Mouse (Mus musculus): ENCODE results near the gene Klk6.

Klk6 gene

DNA sequence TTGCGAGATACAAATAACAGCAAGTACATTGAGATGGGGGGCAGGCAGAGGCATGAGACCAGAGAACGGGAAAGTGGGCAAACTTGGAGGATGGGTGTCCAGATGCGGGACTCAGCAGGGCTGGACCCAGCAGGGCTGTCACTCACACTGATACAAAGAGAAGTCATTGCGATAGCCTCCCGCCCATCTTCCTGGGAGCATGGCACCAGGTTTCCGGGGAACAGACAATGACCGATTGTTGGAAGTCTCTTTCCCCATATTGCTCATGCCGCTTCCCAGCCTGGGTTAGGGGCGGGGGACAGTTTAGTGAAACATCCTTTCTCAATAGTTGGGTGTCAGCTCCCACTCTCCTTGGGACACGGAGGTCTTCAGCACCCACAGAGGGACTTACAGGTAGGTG, at the start of gene Klk6:
Gene Klk6, plus strand, starts transcription at position 301 of the 400 bp plus-strand sequence.
- no peak for DNase-seq (ENCODE audit: low spot score in 2 of 2)

DNA sequence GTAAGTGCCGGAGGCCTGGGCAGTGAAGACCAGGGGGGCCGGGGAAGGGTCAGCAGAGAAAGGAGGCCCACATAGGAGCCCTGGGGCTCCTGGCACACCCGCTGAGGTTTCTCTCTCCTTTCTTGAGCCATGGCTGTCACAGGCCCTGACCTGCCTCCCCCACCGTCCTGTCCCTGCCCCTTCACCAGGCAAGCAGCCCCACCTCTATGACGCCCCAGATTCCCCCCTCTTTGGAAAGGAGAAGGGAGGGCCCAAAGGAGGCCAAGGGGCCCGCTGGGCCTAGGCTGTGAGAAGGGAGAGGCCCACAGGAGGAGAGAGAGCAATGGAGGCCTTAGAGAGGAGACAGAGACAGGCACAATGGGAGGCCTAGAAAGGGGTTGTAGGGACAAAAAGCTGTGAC, 49.5 kb upstream of the Klk6 start:
- peak; percentile 8 to 56 for DNase-seq (ENCODE audit: low spot score in 2 of 2)

DNA sequence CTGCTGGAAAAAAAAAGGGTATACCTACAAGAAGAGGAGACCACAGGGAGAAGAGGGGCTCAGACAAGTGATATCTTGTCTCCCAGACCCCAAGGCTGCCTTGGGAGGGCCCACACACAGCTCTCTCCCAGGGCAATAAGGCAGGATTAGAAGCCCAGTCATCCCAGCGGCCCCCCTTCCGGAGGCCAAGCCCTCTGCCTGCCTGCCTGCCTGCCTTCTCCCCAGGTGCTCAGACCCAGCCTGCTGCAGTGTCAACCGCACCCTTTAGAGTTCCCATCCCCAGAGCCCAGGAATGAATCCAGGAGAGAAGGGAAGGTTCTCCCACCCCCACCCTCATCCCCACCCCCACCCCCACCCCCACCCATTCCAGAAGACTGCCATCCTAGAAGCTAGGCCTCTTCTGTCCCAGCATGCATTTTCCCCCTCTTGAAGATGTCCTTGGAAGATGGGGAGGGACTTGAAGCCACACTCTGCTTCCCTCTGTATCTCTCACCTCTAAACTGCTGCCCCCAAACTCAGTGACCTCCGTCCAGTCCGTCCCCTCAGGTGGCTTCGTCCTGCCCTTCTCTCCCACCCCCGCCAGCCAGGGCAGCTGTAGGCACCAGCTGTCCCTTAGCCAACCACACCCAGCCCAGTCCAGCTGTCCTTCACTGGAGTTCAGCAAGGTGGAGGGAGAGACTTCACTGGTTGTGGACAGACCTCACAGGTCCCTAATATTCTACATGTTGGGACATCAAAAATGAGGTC, 48.8 kb upstream of the Klk6 start:
- peak; percentile 11 to 56 for DNase-seq (ENCODE audit: low spot score in 2 of 2)

DNA sequence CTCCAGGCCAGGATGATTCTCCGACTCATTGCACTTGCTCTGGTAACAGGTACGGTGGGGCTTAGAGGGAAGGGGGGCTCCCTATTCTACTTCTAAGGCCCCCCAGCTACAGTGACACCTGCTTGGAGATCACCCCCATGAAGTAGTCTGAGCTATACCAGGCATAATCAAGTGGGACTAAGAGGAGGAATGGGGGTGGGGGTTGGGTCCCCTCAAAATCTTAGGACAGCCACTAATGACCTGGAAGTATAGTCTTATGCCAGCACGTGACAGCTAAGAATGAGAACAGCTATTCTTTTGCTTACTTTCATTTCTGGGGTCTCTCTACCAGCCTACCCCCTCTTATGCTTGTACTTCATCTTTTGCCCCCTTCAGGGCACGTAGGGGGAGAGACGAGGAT, 47.8 kb upstream of the Klk6 start:
- DNase-seq (ENCODE audit: low spot score in 2 of 2), result peak in 1 of 2 experiments; percentile 51

DNA sequence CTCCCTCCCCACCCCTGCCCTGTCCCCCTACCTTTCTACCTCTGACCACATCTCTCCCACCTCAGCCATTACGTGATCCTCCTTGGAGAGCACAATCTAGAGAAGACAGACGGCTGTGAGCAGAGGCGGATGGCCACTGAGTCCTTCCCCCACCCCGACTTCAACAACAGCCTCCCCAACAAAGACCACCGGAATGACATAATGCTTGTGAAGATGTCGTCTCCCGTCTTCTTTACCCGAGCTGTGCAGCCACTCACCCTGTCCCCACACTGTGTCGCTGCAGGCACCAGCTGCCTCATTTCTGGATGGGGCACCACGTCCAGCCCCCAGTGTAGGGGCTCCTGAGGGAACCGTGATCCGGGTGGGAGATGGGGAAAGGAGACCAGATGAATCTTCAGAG, 46.9 kb upstream of the Klk6 start:
- peak in 1 of 2 experiments; percentile 47 for DNase-seq (ENCODE audit: low spot score in 2 of 2)

DNA sequence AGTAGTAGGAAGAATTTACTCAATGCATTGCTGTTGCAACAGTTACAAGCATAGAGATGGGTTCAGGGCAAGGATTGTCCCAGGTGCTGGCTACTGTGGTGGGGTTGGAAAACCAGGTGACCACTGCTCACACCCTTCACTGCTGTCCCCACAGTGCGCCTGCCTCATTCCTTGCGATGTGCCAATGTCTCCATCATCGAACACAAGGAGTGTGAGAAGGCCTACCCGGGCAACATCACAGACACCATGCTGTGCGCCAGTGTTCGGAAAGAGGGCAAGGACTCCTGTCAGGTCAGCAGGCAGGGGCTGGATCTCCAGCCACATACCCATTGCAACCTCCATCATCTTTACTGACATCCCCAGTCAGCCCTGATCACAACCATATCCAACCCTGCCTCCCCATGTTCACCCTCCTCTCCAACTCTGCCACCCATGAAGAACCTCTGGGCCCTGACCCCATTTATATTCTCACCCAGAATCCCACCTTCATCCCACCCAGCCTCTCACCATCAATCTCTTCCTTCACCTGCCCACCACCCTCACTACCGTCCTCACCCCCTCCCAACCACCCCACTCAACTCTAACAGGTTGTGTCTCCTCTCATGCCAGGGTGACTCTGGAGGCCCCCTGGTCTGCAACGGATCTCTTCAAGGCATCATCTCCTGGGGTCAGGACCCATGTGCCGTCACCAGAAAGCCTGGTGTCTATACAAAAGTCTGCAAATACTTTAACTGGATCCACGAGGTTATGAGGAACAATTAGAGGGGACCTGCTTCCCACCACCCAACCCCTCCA, 45.9 kb upstream of the Klk6 start:
- peak in 1 of 2 experiments; percentile 52 for DNase-seq (ENCODE audit: low spot score in 2 of 2)

DNA sequence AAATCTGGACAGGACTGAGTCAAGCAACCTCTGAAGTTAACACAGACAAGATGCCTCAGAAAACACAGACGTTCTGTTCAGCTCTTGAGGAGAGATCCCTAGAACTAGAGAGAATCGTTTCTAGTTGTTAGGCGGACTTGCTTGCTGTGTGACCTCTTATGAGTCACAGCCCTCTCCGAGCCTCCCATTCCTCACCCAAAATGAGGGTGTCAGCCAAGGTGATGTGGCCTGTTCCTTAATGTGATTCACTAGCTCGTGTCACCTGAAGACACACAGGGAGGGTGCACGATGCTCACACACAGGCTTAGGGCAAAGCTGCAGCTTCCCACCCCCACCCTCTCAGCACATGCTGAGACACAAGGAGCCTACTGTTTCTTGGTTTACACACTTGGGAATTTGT, 44.1 kb upstream of the Klk6 start:
- no peak for DNase-seq (ENCODE audit: low spot score in 2 of 2)

DNA sequence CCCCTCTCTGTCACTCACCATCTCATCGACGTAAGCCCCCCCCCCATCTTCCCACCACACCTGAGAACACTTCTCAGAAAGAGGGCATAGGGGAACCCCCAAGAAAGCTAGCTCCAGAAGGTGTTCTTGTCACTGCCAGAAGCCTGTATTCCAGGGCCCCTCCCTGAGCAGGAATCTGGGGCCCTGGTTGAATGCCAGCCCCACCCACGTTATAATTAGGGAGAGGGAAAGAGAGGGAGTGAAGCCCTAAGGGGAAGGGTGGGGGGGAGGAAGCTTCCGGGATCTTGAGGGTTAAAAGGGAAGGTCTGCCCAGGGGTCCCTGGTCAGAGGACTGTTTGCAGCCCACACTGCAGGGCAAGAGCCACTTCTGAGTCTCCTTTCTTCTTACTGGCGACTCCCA, 43.6 kb upstream of the Klk6 start, which contains the start of gene Klk10:
Gene Klk10, plus strand, starts transcription at position 290 of the 400 bp plus-strand sequence.
- DNase-seq (ENCODE audit: low spot score in 2 of 2), result no peak

DNA sequence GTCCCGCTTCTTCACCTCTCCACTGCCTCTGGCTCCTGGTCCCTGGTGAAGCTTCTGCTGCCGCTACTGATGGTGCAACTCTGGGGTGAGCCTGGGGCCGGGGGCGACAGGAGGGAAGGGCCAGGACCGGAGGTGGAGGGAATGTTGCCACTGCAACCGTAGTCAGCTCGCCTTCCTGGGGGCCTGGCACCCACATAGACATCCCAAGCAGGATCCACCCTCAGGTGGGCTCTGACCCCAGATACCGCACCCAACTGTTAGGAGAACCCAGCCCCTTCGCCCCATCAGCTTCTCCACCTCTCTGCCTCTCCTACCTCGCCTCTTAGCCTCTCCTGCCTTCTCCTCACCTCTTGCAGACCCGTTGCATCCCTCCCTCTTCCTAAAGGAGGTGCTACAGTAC, 42.8 kb upstream of the Klk6 start:
- DNase-seq (ENCODE audit: low spot score in 2 of 2), result no peak

DNA sequence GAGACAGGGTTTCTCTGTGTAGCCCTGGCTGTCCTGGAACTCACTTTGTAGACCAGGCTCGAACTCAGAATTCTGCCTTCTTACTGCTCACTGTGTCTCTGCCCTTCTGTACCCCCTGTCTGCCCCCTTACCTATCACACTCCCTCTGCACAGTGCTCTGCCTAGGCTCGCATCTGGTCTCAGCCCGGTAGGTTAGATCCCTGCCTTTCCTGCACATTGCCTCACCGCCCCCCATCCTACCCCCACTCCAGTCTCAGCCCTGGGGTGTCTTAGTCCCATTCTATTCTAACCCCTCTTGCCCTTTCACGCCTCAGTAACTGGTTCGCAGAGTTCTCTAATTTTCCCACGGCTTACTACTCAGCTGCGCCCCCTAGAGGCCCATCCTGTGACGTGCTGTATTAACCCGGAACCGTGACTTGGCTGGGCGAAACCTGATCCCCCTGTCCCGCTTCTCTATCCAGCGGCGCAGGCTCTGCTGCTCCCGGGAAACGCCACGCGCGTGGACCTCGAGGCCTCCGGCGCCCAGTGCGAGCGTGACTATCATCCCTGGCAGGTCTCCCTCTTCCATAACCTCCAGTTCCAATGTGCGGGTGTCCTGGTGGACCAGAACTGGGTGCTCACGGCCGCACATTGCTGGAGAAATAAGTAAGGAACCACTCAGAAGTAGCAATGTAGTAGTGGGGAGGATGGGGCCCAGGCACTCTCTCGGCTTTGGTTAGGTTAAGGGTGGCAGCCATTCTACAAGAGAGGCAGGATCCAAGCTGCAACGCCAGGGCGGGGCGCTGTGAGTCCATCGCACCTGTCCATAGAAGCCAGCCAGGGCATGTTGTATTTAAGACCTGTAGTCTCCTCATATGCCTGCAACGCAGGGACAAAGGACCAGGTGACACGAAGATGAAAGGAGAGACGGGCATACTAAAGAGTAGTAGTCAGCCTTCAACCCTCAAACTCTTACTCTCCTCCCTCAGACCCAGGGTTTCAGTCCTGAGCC, 41.7 kb upstream of the Klk6 start:
- peak; percentile 60 to 87 for DNase-seq (ENCODE audit: low spot score in 2 of 2)

DNA sequence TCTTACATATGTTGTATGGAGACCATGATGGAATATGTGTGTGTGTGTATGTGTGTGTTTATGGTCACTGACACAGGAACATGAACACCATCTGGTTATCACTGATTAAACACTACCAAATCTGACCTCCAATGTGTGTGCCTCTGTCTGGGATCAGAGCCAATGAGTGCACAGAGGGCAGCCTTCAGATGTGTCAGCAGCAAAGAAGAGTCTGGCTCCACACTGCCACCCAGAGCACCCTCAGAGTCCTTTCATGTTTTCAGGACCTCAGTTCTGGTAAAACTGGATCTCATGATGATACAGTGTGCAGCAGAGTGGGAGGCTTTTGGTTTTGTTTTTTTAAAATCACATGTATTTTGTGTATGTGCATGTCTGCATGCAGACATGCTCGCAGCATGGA, 39.0 kb upstream of the Klk6 start:
- no peak for DNase-seq (ENCODE audit: low spot score in 2 of 2)

DNA sequence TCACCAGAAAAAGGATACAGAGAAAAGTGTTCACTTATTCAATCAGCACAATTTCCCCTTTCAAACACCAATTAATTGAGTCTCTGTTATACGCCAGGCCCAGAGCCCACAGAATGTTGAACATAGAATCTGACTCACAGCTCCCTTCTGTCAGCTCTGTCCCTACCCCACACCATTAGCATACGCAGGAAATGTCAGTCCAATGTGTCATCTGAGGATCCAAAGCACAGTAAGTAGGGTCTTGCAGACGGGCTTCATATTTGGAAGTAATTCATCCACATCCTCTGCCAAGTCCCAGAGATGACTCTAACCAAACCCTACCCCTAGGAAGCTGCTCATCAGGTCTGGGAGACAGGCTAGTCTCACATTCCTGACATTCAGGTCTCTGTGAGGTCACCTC, 36.2 kb upstream of the Klk6 start:
- DNase-seq (ENCODE audit: low spot score in 2 of 2), result no peak

DNA sequence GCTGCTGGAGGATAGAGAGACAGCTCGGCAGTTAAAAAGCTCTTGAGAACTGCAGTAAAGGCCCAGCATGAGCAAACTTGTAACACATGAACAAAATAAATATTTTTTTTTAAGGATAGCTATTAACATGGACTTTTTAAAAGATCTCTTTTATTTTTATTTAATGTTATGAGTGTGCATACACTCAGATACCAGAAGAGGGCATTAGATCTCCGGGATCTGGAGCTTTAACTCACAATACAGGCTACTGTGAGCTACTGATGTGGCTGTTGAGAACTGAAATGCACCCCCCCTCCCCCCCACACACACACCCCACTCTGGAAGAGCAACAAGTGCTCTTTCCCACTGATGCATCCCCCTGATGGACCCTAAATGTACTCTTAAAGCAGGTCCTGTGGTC, 35.0 kb upstream of the Klk6 start:
- no peak for DNase-seq (ENCODE audit: low spot score in 2 of 2)

DNA sequence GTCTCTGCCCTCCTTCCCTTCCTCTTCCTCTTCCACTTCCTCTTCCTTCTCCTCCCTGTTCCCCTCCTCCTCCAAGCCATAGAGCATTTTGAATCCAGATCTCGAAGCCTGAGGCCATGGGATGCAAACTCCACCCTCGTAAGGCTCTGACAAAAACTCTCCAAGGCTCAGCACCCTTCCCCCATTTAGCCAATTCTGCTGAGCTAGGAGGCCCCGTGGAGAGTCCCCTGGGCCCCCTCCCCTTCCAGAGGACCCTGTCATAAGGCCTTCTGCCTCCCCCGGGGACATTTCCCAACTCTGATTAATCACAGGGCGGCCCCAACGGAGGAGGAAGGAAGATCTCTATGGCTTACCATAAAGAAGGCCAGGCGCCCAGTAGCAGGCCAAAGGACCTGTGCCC, 32.7 kb upstream of the Klk6 start, which contains the start of gene Klk9:
Gene Klk9, plus strand, starts transcription at position 301 of the 400 bp plus-strand sequence.
- no peak for DNase-seq (ENCODE audit: low spot score in 2 of 2)

DNA sequence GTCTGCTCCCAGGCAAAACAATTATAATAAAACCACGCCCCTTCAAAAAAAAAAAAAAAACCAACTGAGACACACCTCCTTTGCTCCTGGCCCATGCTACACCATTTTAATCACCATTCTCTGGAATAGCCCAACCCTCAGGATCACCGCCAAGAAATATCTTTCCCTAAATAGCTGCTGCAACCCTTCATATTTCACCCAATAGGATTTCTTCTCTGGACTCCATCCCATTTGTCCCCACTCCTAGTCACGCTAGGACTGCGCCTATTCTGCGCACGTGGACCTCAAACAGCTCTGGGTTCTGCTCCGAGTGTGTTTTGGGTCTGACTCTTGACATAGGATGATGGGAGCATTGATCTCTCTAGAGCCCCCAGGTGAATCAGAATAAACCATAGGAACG, 27.9 kb upstream of the Klk6 start:
- DNase-seq (ENCODE audit: low spot score in 2 of 2), result no peak

DNA sequence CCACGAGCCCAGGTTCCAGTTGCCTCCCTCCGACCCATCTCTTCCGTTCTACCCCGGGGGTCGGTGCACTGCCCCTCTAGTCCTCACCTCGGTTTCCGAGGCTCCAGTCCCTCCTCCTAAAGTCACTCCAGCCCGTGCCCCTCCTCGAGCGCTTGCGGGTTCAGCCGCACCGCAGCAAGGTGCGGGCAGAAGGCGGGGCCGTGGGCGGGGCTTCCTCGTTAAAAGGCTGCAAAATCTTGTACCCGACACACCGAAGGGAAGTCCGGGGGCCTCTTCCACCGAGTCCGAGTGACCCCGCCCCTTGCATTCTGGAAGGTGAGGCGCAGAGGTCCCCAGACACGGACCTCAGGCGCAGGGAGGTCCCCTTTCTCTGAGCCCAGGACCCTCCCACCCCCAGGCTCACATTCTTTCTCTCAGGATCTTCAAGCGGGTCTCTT, 26.9 kb upstream of the Klk6 start, which contains the start of gene Klk8:
Gene Klk8, plus strand, starts transcription at position 245 of the 437 bp plus-strand sequence.
- DNase-seq (ENCODE audit: low spot score in 2 of 2), result peak in 1 of 2 experiments; percentile 22

DNA sequence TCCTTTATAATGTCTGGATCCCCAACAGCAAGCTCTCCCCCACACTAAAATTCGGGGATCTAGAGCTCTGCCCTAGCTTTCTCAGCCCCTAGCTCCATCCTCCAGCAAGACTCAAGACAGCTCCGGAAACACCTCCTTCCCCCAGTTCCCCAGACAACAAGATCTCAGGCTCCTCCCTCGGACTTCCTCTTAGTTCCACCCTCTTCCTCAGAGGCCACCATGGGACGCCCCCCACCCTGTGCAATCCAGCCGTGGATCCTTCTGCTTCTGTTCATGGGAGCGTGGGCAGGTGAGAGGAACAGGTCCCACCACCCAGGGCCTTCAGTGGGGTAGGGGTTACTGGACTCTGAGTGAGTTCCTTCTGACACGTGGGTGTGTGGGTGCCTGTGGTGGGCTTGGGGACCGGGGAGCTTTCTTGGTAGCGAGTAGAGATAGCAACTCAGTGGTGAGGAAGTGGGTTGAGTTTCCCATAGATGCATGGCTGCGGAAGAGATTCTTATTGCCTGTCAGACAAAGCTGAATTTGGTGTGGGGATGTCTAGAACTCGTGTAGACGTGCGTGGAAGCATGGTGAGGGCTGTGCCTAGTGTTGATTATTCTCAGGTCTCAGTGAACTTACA, 26.3 kb upstream of the Klk6 start:
- DNase-seq (ENCODE audit: low spot score in 2 of 2), result no peak

DNA sequence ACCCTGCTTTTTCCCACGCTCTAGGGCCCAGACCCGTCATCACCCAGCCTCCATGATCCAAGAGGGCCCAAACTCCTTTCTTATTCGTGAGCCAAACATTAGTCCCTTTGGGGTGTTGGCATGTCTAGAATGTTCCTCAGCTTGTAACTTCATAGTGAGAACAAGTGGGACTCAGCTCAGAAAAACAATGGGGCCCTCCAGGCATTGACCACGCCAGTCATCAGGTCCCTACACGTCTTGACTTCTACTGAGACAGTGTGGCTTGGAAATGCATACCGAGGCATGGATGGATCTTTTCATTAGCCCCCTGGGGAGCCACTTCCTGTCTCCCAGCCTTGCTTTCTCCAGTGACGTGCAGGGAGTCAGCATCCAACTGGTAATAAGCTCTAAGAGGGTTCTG, 24.4 kb upstream of the Klk6 start:
- DNase-seq (ENCODE audit: low spot score in 2 of 2), result no peak

DNA sequence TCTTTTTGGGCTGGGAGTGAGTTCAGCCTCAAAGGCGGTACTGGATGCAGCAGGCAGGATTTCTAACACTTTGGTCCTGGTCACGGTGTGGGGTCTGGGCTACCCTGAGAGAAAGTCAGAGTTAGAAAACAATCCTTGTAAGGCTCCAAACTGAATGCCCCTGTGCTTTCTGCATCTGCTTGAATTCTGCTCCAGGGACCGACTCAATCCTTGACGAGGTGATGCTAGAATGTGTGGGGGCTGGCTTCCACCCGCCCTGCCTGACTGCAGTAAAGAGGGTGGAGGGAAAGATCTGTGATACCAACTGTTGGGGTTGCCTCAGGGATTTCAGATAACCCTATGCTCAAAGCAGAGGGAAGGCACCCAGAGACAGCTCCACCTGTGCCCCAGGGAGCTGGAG, 13.3 kb upstream of the Klk6 start, which contains the start of gene Klk7:
Gene Klk7, plus strand, starts transcription at position 301 of the 400 bp plus-strand sequence.
- no peak for DNase-seq (ENCODE audit: low spot score in 2 of 2)

DNA sequence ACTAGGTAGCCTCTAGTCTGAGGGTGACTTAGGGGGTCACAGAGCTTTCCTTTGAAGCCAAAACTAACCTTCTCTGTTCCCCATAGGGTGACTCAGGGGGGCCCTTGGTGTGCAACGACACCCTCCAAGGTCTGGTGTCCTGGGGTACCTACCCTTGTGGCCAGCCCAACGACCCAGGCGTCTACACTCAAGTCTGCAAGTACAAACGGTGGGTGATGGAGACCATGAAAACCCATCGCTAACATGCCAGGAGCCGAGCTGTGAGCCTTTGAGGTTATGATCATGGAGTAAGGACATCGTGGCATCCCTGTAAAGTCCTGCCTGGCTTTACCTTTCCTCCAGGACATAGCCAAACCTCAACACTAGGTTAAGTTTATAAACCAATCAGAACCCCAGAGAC, 9.1 kb upstream of the Klk6 start:
- DNase-seq (ENCODE audit: low spot score in 2 of 2), result no peak

DNA sequence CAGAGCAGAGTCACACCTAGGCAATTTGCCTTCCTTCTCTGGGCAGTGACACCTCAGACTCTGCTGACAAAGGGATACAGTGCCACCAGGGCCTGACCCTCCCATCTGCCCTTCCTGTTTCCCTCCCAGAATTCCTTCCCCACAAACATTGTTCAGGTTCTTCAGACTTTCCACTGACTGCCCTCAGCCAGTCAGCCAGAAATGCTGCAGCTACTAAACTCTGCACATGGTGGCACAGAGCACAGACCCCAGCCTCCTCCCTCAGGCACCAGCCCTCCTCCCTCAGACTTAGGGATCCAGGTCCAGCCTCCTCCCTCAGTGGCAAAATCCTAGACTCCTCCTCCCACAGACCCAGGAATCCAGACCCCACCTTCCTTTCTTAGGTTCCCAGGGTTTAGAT, 7.6 kb upstream of the Klk6 start:
- no peak for DNase-seq (ENCODE audit: low spot score in 2 of 2)
